Mouse (Mus musculus) small intestine, adult 2 months (tissue): ENCODE results near the gene Ppp1r8.

Source experiments
- CTCF ChIP-seq: fragments of 200-500 bp; IDR thresholded peaks from 2 replicates; pipeline ENCODE4 v1.5.1; 2012; ENCODE audit warnings: low read depth, mild to moderate bottlenecking, control low read depth, inconsistent platforms, low read length, moderate library complexity, mixed read lengths; ENCODE audit not compliant: insufficient replicate concordance, insufficient read length; ENCODE audit errors: extremely low read depth
- POLR2A ChIP-seq: fragments of 200-500 bp; IDR thresholded peaks from 2 replicates; pipeline ENCODE4 v1.6.1; 2012; ENCODE audit warnings: low read depth, mild to moderate bottlenecking, control low read depth, inconsistent platforms, low read length, moderate library complexity

DNA sequence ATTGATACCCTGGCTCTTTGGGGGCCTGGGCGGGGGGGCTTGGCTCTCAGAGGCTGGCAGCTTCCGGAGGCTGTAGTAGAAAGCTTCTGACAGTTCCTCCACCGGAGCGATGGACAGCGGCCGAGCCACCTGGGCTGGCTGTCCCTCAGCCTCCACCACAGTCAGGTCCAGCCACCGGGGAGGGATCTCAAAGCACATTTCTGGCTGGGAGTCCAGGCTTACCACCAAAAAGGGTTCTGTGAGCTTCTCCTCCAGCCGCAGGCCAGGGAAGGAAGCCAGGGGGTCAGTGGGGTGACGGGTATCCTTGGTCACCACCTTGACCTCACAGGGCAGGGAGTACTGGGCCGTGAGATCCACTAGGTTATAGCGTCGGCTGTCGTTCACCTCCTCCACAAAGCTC lies 57.7 kb downstream of the Ppp1r8 start:
- TF ChIP-seq CTCF (no peak), POLR2A (no peak)
